Mouse (Mus musculus) liver, embryonic 14.5 days (tissue): Measurements from ENCODE around the gene 1500011B03Rik. TPM values are rescaled to one million over a fixed set of nuclear protein-coding genes. Genes with fewer than 3 reads are reported as not detected.

ENCODE experiments used
- ATAC-seq: fragments of 200-750 bp; cut with Nextera tagmentation; 2 replicates; pipeline ENCODE4 v1.8.0; 2017; ENCODE audit warnings: moderate number of reproducible peaks, mild to moderate bottlenecking, moderate library complexity; ENCODE audit not compliant: insufficient read depth
- DNase-seq, 3 experiments: peaks; one replicate each; pipeline ENCODE4 v3.0.0-alpha.2; 2012 to 2013; ENCODE audit warnings: low read depth in 3 of 3, low spot score in 3 of 3
- H3K27ac ChIP-seq: fragments of 300-500 bp; sonication (generic); 2 replicates; pipeline ENCODE4 v1.5.1; 2014; ENCODE audit warnings: moderate library complexity, mild to moderate bottlenecking, control low read depth, inconsistent platforms
- H3K27me3 ChIP-seq: fragments of 300-500 bp; sonication (generic); 2 replicates; pipeline ENCODE4 v1.6.1; 2014; ENCODE audit warnings: mild to moderate bottlenecking, low read length, moderate library complexity; ENCODE audit not compliant: control insufficient read depth, insufficient read depth
- H3K36me3 ChIP-seq: fragments of 300-500 bp; sonication (generic); replicated peaks from 2 replicates; pipeline ENCODE4 v1.6.1; 2014; ENCODE audit warnings: low read depth; ENCODE audit not compliant: control insufficient read depth, insufficient read depth
- H3K4me1 ChIP-seq, 2 experiments: fragments of 200-500 bp in 1 of 2; fragments of 300-500 bp in 1 of 2; sonication (generic) in 1 of 2; replicated peaks; 2 replicates each; pipeline ENCODE4 v1.6.1; 2012 to 2014; ENCODE audit warnings: antibody characterized with exemption in 1 of 2, inconsistent platforms in 1 of 2, low read length in 1 of 2; ENCODE audit not compliant: control insufficient read depth in 2 of 2, insufficient read depth in 2 of 2
- H3K4me2 ChIP-seq: fragments of 300-500 bp; sonication (generic); 2 replicates; pipeline ENCODE4 v1.6.1; 2014; ENCODE audit warnings: low read depth, mild to moderate bottlenecking, control low read depth, moderate library complexity
- H3K4me3 ChIP-seq, 2 experiments: fragments of 200-500 bp in 1 of 2; fragments of 300-500 bp in 1 of 2; sonication (generic) in 1 of 2; 2 replicates each; pipeline ENCODE4 v1.5.1; 2012 to 2014; ENCODE audit warnings: low read depth in 2 of 2, low read length in 2 of 2, mild to moderate bottlenecking in 2 of 2, control low read depth in 1 of 2, inconsistent platforms in 1 of 2, moderate library complexity in 1 of 2; ENCODE audit not compliant: insufficient read depth in 1 of 2
- H3K9ac ChIP-seq: fragments of 300-500 bp; sonication (generic); replicated peaks from 2 replicates; pipeline ENCODE4 v1.6.1; 2014; ENCODE audit warnings: mild to moderate bottlenecking, control low read depth, moderate library complexity
- H3K9me3 ChIP-seq: fragments of 300-500 bp; sonication (generic); 2 replicates; pipeline ENCODE4 v1.6.1; 2016; ENCODE audit warnings: low read length, mixed read lengths; ENCODE audit not compliant: control insufficient read depth
- CTCF ChIP-seq: IDR thresholded peaks from 2 replicates; pipeline ENCODE4 v1.5.1; 2016; ENCODE audit warnings: antibody characterized with exemption, low read depth, control low read depth
- EP300 ChIP-seq: IDR thresholded peaks from 2 replicates; pipeline ENCODE4 v1.6.1; 2016; ENCODE audit warnings: antibody characterized with exemption, low read depth
- WGBS: fragments of 180-500 bp; shearing (Covaris S2); extraction: QIAGEN DNeasy Blood & Tissue Kit; methylation state at CpG from one replicate; pipeline ENCODE4 v1.1.7; 2014; ENCODE audit not compliant: insufficient replicate concordance; 5-methylcytosine and 5-hydroxymethylcytosine counted together
- polyA plus RNA-seq, 2 experiments: library from polyadenylated mRNA; depleted of rRNA in 1 of 2; stranded (reverse) in 1 of 2; unstranded in 1 of 2; fragments of >200 nt; fragmentation: Nextera tagmentation in 1 of 2; extraction: Ambion mirVana in 1 of 2; gene quantifications; 2 replicates each; pipeline versions ENCODE4 v1.2.1 to v1.2.3; 2012 to 2014

The 1500011B03Rik gene
- polyA plus RNA-seq, 2 experiments: 17.5 to 36.0 TPM

GRCm38 (mm10) chr5:114783405-114784163, 39.7 kb downstream of the 1500011B03Rik start:
- DNase-seq (peak in 1 of 3 experiments; percentile 60), ATAC-seq (peak; percentile 11; the same call in 1 of the 2 replicates)
- Histone ChIP-seq H3K27me3 (no peaks in the 10 kb centered on the region), H3K9me3 (no peaks in the 10 kb centered on the region), H3K9ac (no peak overlapping the region), H3K4me2 (no peak overlapping the region), H3K4me3 (no peak overlapping the region), H3K27ac (no peak overlapping the region), H3K36me3 (peaks cover 13% of the 10 kb centered on the region), H3K4me1 (peaks cover 28 to 46% of the 10 kb centered on the region in 2 experiments)
- TF ChIP-seq CTCF (no peak), EP300 (no peak)
- 29% methylated on average over 12 of the region's 12 CpGs for WGBS

GRCm38 (mm10) chr5:114782991-114783390, 40.3 kb downstream of the 1500011B03Rik start:
- no peak overlapping the region for H3K9ac ChIP-seq
- H3K36me3 ChIP-seq: peaks cover 9% of the 10 kb centered on the region
- no peak overlapping the region for H3K4me3 ChIP-seq
- no peaks in the 10 kb centered on the region for H3K27me3 ChIP-seq
- ATAC-seq (no peak), DNase-seq (no peak)
- TF ChIP-seq EP300 (no peak), CTCF (no peak)
- WGBS: 46% methylated on average over 9 of the region's 9 CpGs
- H3K4me2 ChIP-seq: no peak overlapping the region
- H3K9me3 ChIP-seq: no peaks in the 10 kb centered on the region
- H3K27ac ChIP-seq: no peak overlapping the region
- peaks cover 29 to 50% of the 10 kb centered on the region in 2 experiments for H3K4me1 ChIP-seq

- Histone ChIP-seq H3K27me3 (no peaks in the 10 kb centered on the region), H3K27ac (no peak overlapping the region), H3K36me3 (peaks cover 3% of the 10 kb centered on the region; the same call in 1 of the 2 replicates), H3K4me2 (no peak overlapping the region), H3K9ac (no peak overlapping the region; the same call in 1 of the 2 replicates), H3K9me3 (no peaks in the 10 kb centered on the region), H3K4me3 (no peak overlapping the region), H3K4me1 (peaks cover 36 to 61% of the 10 kb centered on the region in 2 experiments)
- TF ChIP-seq CTCF: no peak
- TF ChIP-seq EP300: no peak
- 52% methylated on average over 7 of the region's 7 CpGs for WGBS
- ATAC-seq (no peak), DNase-seq (no peak)
Measured at GRCm38 (mm10) chr5:114780912-114781311, 42.4 kb downstream of the 1500011B03Rik start.

GRCm38 (mm10) chr5:114779956-114780489, 43.2 kb downstream of the 1500011B03Rik start:
- Histone ChIP-seq H3K9me3 (no peaks in the 10 kb centered on the region), H3K27ac (no peak overlapping the region), H3K4me1 (peaks cover 37 to 59% of the 10 kb centered on the region in 2 experiments), H3K4me2 (no peak overlapping the region), H3K4me3 (no peak overlapping the region), H3K36me3 (no peaks in the 10 kb centered on the region; the same call in 1 of the 2 replicates), H3K27me3 (no peaks in the 10 kb centered on the region), H3K9ac (no peak overlapping the region)
- DNase-seq (no peak), ATAC-seq (no peak)
- TF ChIP-seq CTCF (no peak), EP300 (no peak)
- 57% methylated on average over 7 of the region's 7 CpGs for WGBS

GRCm38 (mm10) chr5:114776174-114776573, 47.1 kb downstream of the 1500011B03Rik start:
- no peak for ATAC-seq
- Histone ChIP-seq H3K4me2 (peak overlapping the region; percentile 95), H3K36me3 (no peaks in the 10 kb centered on the region; the same call in 1 of the 2 replicates), H3K4me1 (peaks cover 20 to 43% of the 10 kb centered on the region in 2 experiments), H3K9me3 (no peaks in the 10 kb centered on the region), H3K27me3 (no peaks in the 10 kb centered on the region), H3K27ac (no peak overlapping the region), H3K4me3 (peak overlapping the region; percentile 91 to 100), H3K9ac (peak overlapping the region; percentile 97)
- no peak for TF ChIP-seq EP300
- no peak for TF ChIP-seq CTCF
- WGBS: 29% methylated on average over 7 of the region's 7 CpGs
- no peak for DNase-seq
